Mouse (Mus musculus) cortical plate, adult 2 months (tissue): ENCODE measurements around the gene Cops9.

Experiments
- CTCF ChIP-seq: fragments of 200-500 bp; IDR thresholded peaks from 2 replicates; pipeline ENCODE4 v1.5.1; 2011; ENCODE audit warnings: mild to moderate bottlenecking, control low read depth, low read length; ENCODE audit not compliant: insufficient read depth; ENCODE audit errors: extremely low read depth
- POLR2A ChIP-seq: fragments of 200-500 bp; IDR thresholded peaks from 2 replicates; pipeline ENCODE4 v1.6.1; 2011; ENCODE audit warnings: mild to moderate bottlenecking, low read length, control low read depth; ENCODE audit not compliant: insufficient read depth; ENCODE audit errors: extremely low read depth

DNA sequence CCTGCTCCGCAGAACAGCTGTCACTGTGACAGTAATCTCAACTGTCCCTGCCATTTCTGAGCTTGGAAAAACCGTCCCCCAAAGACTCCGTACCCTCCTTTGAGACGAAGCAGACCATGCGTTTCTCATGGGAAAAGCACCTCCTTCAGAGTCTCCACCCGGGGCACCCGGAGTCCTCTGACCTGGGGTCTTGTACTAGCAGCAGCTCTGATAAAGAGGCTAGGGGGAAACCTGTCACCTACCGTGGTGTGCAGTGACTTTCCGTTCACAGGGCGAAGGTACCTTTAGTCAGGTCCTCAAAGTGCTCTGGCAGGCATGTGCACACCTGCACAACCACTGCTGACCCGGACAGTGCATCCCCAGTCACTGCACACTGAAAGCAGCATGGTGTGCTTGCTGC, 5.1 kb downstream of the Cops9 start:
- TF ChIP-seq CTCF (no peak), POLR2A (no peak)
